Mouse (Mus musculus) thymus, adult 2 months (tissue): ENCODE results near the gene Clpp. TPM values are rescaled to one million over a fixed set of nuclear protein-coding genes. Genes with fewer than 3 reads are reported as not detected.

ENCODE experiments used
- DNase-seq: peaks from one replicate; pipeline ENCODE4 v3.0.0; 2021
- H3K27ac ChIP-seq: fragments of 200-500 bp; 2 replicates; pipeline ENCODE4 v1.5.1; 2012; ENCODE audit warnings: low read length, control low read depth; ENCODE audit not compliant: control insufficient read depth, insufficient read depth
- H3K27me3 ChIP-seq: fragments of 200-500 bp; 2 replicates; pipeline ENCODE4 v1.6.1; 2012; ENCODE audit warnings: mild to moderate bottlenecking, low read length, moderate library complexity, mixed read lengths; ENCODE audit not compliant: control insufficient read depth, insufficient read depth
- H3K36me3 ChIP-seq: fragments of 200-500 bp; 2 replicates; pipeline ENCODE4 v1.6.1; 2012; ENCODE audit warnings: mild to moderate bottlenecking, low read length, moderate library complexity; ENCODE audit not compliant: control insufficient read depth, insufficient read depth
- H3K4me1 ChIP-seq: fragments of 200-500 bp; replicated peaks from 2 replicates; pipeline ENCODE4 v1.6.1; 2012; ENCODE audit warnings: low read length; ENCODE audit not compliant: control insufficient read depth, insufficient read depth
- H3K4me3 ChIP-seq: fragments of 200-500 bp; 2 replicates; pipeline ENCODE4 v1.5.1; 2012; ENCODE audit warnings: mild to moderate bottlenecking, low read length, control low read depth, moderate library complexity; ENCODE audit not compliant: control insufficient read depth, insufficient read depth
- CTCF ChIP-seq: fragments of 200-500 bp; IDR thresholded peaks from 2 replicates; pipeline ENCODE4 v1.5.1; 2012; ENCODE audit warnings: mild to moderate bottlenecking, control low read depth, low read length, moderate library complexity, borderline replicate concordance; ENCODE audit not compliant: control insufficient read depth, poor library complexity, insufficient read depth; ENCODE audit errors: extremely low read depth
- POLR2A ChIP-seq: fragments of 200-500 bp; IDR thresholded peaks from 2 replicates; pipeline ENCODE4 v1.6.1; 2012; ENCODE audit warnings: mild to moderate bottlenecking, low read length, control low read depth, moderate library complexity; ENCODE audit not compliant: control insufficient read depth, poor library complexity, insufficient read depth; ENCODE audit errors: extremely low read depth
- WGBS: fragments of 180-500 bp; shearing (Covaris S2); methylation state at CpG from one replicate; pipeline ENCODE4 v1.1.7; 2018; 5-methylcytosine and 5-hydroxymethylcytosine counted together
- polyA plus RNA-seq: library from polyadenylated mRNA; depleted of rRNA; stranded (reverse); fragments of >200 nt; gene quantifications from 2 replicates; pipeline ENCODE4 v1.2.3, GENCODE M21; 2012; rRNA removed

The Clpp gene
- polyA plus RNA-seq, 1 experiment: 144 TPM

GRCm38 (mm10) chr17:57041554-57041953 is 51.4 kb downstream of the Clpp start, which contains the start of gene Slc25a41:
Slc25a41 (minus strand) TSS chr17:57041654.
- H3K4me1 ChIP-seq: no peaks in the 10 kb centered on the region; the same call in 1 of the 2 replicates
- no peaks in the 10 kb centered on the region for H3K27me3 ChIP-seq
- no peaks in the 10 kb centered on the region for H3K36me3 ChIP-seq
- TF ChIP-seq POLR2A (no peak), CTCF (no peak)
- no peak for DNase-seq
- no peak within 1 kb of the TSS for H3K27ac ChIP-seq
- H3K4me3 ChIP-seq: no peak within 1 kb of the TSS
- WGBS: 94% methylated on average over 8 of the region's 8 CpGs

Other genes starting within 250 kb of the Clpp start
- 37.6 and 44.4 TPM in 2 replicates for gene Nrtn, start 232.8 kb upstream of the Clpp start, polyA plus RNA-seq
- gene Dus3l, start 225.5 kb upstream of the Clpp start, polyA plus RNA-seq: 142 and 157 TPM in 2 replicates
- 4.1 and 4.5 TPM in 2 replicates for gene Prr22, start 220.1 kb upstream of the Clpp start, polyA plus RNA-seq
- 31.3 and 44.2 TPM in 2 replicates for gene Rfx2, start 159.3 kb upstream of the Clpp start, polyA plus RNA-seq
- gene Acsbg2, start 115.9 kb upstream of the Clpp start, polyA plus RNA-seq: 0.11 TPM in 1 of 2 replicates, not detected in the other
- gene 1700061G19Rik, start 114.8 kb upstream of the Clpp start, polyA plus RNA-seq: 0.10 and 0.19 TPM in 2 replicates
- 134 and 135 TPM in 2 replicates for gene Mllt1, start 54.9 kb upstream of the Clpp start, polyA plus RNA-seq
- gene Acer1, start 8.2 kb upstream of the Clpp start, polyA plus RNA-seq: 0.14 and 0.32 TPM in 2 replicates
- 26.7 and 32.2 TPM in 2 replicates for gene Alkbh7, start 7.0 kb downstream of the Clpp start, polyA plus RNA-seq
- not detected in 2 replicates for gene Pspn, start 9.7 kb downstream of the Clpp start, polyA plus RNA-seq
- gene Gtf2f1, start 21.0 kb downstream of the Clpp start, polyA plus RNA-seq: 40.8 and 42.9 TPM in 2 replicates
- gene Gm17949, start 21.2 kb downstream of the Clpp start, polyA plus RNA-seq: 0.08 TPM in 1 of 2 replicates, not detected in the other
- 229 and 259 TPM in 2 replicates for gene Khsrp, start 41.2 kb downstream of the Clpp start, polyA plus RNA-seq
- 0.22 and 0.38 TPM in 2 replicates for gene Slc25a41, start 51.3 kb downstream of the Clpp start, polyA plus RNA-seq
- 3.4 and 5.9 TPM in 2 replicates for gene Crb3, start 68.8 kb downstream of the Clpp start, polyA plus RNA-seq
- gene Slc25a23, start 69.6 kb downstream of the Clpp start, polyA plus RNA-seq: 76.5 and 93.2 TPM in 2 replicates
- 176 and 196 TPM in 2 replicates for gene Dennd1c, start 88.2 kb downstream of the Clpp start, polyA plus RNA-seq
- 5.5 and 5.7 TPM in 2 replicates for gene Tubb4a, start 97.5 kb downstream of the Clpp start, polyA plus RNA-seq
- gene Tnfsf9, start 115.0 kb downstream of the Clpp start, polyA plus RNA-seq: 10.2 and 12.3 TPM in 2 replicates
- gene Cd70, start 159.5 kb downstream of the Clpp start, polyA plus RNA-seq: 10.5 and 11.0 TPM in 2 replicates
- gene Tnfsf14, start 203.9 kb downstream of the Clpp start, polyA plus RNA-seq: 6.5 and 6.7 TPM in 2 replicates
- 139 and 152 TPM in 2 replicates for gene C3, start 237.8 kb downstream of the Clpp start, polyA plus RNA-seq